Mouse (Mus musculus) mature B cell (primary cell): ENCODE measurements around the gene 9430097D07Rik.

Experiments
- in situ Hi-C: fragments of 300-500 bp; cut with MboI; formaldehyde crosslinking; loops from 2 replicates; pipeline ENCODE4 v1.14.3; 2019

Gene 9430097D07Rik

DNA sequence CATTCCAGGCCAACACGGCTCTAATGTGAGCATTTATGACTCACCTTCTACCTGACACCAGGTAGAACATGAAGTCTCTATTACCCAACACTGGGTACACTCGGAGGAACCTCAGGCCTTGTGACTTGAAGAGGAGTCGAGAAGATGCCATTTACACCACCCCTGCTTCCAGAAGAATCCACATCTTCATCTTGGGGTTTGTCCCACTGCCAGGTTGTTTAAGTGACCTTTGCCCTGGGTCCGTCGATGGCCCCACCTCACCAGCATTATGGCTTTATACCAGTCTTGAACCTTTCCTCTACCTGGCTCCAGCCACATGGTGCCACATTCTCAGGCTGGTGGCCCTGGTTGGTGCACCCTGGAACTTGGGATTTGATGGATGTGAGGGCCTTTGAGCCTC, 21.8 kb upstream of the 9430097D07Rik start:
- in situ Hi-C loops = no loop called here

DNA sequence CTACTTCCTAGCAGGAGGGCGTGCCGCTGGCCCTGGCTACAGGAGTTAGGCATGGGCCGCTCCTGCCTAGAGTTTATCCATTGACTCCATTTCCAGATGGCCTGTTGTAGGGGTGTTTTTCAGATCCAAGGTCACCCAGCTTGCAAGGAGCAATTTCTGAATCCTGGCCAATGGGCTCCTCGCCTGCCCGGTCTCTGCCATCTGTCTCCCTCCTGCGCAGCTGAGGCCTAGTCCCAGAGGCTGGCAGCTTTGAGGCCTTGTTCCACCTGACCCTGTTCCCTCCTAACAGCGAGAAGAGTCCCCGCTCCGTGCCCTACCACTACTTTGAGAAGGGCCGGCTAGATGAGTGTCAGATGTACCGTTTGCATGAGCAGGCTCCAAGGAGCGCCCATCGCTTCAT, 21.2 kb upstream of the 9430097D07Rik start:
- in situ Hi-C loops = no loop called here

DNA sequence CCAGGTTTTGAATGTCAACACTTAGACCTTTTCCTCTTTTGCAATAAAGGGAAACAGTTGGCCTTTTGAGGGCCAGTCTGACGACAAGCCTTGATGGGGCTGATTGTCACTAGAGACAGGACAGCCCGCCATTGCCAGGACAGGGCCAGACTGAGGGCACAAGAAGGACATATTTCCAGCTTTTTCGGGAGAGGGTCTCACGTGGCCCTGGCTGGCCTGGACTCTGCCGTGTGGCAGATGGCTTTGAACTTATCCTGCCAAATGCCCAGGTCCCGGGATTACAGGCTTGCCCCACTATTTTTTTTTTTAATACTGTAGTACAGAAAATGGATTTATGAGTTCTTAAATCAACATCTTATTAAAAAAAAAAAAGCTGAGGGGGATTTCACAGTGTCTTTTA, 15.8 kb upstream of the 9430097D07Rik start:
- in situ Hi-C loops = no loop called here

DNA sequence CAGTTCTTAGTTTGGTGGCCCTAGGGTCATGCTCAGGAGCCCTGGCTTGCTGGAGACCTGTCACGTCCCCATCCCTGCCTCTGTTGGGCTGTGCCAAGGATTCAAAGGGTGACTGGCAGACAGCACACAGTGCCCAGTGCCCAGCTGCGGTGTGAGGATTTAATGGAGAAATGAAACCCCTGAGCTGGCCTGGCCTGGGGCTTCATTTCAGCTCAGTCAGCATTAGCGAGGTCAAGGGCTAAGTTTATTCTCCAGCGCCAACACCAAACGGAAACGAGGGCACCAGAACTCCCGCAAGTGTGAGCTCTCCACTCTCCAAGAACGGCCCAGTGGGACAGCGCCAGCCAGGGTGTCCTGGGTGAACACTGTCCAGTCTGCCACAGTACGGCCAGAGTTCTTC, 14.7 kb upstream of the 9430097D07Rik start:
- in situ Hi-C loops = no loop called here

DNA sequence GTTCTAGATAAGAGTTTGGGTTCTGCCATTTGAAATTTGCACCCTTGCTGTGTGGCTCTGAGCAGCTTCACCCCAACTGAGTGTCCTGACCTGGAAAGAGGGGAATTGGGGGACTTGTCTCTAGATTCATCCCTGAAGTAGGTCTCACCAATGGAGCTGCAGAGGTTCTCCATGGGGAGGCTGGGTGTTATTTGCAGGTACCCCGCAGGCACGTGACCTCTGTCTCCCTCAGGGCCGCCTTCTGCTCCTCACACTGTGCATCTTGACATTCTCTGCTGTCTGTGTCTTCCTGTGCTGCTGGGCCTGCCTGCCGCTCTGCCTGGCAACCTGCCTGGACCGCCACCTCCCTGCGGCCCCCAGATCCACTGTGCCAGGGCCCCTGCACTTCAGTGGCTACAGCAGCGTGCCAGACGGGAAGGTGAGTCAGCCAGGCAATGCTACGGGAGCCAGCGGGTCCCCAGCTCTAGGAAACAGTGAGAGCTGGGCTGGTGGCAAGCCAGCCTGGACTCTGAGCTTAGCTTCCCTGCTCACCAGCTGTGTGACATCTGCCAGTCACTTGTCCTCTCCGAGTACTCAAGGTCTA, 13.8 kb upstream of the 9430097D07Rik start:
- in situ Hi-C loops = no loop called here

DNA sequence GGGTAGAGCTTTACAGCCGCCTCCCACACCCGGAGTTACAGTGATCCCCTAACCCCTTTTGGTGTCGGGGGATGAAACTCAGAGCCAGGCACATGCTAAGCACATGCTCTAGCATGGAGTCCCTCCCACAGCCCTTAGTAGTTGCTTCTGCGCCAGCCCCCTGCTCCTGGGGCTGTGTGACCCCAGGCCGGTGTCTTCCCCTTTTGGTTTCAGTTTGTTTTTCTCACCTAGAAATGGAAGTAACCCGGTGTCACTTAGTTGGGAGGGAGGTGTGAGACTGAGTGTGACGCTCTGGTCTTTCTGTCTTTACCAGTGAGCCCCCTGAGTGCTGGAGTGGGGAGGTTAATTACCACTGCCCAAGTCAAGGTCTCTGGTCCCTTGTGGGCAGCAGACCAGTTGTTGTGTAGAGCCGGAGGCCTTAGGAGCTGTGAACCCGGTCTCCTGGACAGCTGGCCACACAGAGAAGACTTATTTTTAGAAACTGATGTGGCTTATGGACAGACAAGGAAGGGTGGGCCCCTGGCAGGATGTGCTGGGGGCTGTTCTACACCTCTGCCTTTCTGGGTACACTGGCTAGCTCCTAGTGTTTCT, 12.3 kb upstream of the 9430097D07Rik start:
- in situ Hi-C loops = no loop called here

DNA sequence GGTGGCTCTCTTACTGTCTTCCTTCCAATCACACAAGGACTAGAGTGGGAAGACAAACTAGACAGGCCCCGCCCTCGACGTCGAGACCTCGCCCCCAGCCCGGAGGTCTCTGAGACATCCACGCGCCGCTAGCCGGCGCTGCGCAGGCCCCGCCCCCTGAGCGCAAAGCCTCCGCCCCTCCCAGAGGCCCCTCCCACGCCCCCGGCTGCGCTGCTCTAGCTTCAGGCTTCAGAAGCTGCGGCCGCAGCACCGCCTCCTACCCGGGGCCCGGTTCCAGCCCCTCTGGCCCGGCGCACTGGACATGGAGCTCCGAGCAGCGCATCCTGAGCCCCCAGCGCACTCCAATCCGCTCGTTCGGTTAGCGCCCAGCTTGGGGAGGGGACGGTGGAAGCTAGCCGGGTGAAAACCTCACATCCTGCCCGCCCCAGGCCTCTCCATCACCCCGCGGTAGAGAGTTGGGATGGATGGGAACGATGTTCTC, 11.4 kb upstream of the 9430097D07Rik start, which contains the start of gene St6galnac4:
Gene St6galnac4, plus strand, starts transcription at position 225 of the 481 bp plus-strand sequence.
- in situ Hi-C loops = no loop called here

DNA sequence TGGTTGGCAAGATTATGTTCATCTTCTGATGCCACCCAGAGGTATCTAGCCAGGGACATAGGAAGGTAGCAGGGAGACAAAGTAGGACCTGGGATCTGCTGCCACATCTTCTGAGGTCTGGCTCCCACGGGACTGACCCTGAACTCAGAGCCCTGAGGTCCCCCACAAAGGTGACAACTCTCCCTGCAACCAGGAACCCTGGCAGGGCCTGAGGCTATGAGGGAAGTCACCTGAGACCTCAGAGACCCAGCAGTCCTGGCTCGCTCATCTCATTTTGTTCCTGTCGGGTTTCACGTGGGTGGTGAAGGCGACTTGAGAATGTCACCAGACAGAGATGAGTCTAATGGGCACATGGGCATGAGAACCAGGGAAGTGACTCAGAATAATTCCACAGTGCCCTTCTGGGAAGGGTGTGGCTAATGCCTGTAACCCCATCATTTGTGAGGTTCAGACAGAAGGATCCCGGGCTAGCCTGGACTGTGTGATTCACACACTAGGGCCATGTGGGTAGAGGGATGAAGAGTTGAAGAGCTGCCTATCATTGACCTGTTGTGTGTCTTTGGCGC, 9.7 kb upstream of the 9430097D07Rik start:
- in situ Hi-C loops = no loop called here

DNA sequence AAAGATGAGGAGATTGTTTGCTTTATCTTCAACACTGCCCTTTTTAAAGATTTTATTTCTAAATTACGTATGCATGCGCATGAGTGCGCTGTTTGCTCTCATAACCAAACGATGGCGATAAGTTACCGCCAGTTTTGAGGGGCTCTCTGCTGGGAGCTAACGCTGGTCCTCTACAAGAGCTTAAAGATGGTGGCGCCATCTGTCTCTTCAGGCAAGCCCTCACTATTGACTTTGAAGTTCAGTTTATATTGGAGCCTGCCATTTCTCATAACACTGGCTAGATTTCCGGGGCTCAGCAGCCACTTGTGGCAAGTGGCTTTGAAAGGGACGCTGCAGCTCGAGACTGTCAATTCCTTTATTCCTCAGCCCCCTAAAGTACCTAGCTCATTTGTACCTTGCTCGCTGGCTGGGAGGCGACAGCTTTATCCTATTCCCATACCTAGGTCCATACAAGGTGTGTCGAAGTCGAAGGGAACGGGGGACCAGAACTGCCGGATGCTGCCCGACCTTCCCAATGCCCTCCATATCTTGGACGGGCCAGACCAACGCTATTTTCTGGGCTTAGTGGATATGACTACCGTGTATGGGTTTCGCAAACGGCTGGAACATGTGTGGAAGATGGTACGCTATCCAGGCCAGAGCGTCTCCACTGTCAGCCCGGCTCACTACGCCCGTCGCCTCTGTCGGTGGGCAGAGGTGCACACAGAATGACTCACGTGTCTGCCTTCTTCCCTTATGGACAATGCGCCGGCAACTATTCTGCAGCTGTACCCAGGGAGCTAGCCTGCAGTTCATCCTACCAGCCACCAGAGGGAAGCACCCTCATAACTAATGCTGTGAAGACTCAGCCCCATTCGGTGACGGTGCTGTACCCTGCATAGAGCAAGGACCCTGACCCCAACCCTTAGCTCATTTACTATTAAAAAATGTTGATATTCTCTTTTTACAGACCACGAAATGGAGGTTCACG, 7.6 kb upstream of the 9430097D07Rik start:
- in situ Hi-C loops = no loop called here

DNA sequence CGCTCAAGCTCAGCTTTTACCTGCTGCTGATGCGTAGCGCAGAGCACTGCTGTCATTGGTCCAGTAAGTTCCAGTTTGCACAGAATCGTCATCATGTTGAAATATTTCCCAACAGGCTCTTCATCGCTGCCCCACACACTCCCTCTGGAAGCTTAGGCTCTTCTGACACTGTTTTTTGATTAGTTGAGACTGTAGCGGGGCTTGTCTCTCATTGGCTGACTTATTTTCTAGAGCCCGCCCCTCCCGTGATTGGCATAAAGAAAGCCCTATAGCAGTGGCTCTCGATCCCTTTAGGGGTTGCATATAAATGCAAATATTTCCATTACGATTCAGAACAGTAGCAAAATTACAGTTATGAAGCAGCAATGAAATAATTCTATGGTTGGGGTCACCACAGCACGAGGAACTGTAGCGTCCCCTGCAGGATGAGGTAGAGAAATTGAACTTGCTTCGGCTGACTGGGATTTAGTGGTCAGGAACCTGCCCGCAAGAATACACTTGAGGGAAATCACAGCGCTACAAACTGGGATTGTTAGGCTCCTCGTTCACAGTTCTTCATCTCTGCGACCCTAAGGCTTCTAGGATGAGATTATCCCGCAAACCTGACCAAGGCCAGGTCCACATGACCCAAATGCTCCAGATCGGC, 6.1 kb upstream of the 9430097D07Rik start:
- in situ Hi-C loops = no loop called here

DNA sequence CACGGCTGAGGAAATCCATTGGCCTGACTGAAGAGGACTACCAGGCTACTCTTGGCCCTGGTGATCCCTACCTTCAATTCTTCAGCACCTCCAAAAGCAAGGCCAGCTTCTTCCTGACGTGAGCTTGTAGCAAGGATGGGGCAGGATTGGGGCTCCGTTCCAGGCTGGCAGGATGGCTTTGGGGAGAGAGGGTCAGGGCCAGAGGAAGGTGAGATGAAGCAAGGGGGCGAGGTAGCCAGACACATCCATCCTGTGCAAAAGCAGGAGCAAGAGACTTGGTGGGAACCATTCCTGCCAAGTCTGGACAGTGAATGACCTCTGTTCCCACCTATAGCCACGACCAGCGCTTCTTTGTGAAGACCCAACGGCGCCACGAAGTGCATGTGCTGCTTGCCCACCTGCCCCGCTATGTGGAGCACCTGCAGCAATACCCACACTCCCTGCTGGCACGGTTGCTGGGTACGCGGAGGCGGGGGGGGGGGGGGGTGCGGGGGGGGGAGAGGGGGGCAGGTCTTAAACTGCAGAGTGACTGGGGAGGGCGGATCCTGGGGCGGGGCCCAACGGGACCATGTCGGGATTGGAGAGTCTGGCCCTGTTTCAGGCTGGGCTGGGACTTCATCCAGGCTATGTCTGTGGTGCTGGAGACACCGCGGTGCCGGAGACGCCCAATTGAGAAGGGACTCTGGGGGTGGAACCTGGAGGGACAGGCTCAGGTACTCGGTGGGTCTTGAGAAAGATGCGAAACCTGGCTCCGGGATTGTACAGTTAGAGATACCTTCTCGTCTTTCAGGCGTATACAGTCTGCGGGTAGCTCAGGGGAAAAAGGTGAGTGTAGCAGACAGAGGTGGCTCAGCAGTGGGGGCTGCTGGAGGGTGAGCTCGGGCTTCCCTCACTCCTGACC, 2.9 kb upstream of the 9430097D07Rik start:
- in situ Hi-C loops = no loop called here

DNA sequence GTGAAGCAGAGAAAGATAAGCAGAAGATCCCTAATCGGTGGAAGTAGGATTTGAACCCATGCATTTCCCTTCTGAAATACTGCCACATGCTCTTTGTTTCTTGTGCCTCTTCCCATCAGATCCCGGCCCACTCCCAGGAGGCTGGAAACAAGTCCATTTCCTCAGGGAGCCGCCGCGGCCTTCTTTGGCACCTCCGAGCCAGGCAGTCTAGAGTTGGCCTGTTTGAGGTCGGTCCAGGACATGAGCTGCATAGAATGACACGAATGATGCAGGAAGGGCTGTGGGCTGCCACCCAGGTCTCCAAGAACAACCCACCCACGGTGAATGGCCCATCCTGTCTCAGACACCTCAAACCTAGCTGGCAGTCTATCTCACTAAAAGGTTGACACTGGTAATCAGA, 1.0 kb upstream of the 9430097D07Rik start:
- in situ Hi-C loops = no loop called here

DNA sequence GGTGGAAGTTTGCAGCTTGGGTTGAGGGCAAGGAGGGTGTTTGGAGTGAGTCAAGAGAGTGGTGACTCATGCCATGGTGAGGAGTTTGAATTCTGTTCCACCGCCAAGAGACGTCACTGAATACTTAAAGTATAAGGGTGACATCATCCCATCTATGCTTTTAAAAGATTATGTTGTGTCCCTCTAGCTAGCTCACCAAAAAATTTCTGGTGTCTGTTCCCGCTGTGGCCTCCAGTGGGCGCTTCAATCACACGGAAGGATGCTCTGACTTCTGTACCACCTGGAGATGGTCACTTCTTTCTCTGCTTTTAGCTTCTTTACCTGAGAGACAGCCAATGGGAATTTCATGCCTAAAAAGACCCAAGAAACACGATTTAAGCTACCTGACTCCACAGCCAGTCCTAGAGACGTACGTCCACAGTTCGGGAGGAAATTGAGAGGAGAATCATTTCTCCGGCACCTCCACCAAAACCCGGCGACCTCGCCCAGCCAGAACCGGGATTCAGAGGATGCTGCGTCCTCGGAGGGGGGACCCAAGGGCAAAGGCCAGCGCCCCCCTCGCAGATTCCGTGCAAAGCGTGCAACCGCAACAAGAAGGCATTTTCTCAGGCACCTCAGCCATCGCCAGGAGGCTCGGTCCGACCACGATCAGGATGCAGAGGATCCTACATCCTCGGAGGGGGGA, 441 bp downstream of the 9430097D07Rik start:
- in situ Hi-C loops = loop anchor here (5.0 kb wide), 1 partner anchor 83 kb away; no protein-coding TSS in a partner anchor

DNA sequence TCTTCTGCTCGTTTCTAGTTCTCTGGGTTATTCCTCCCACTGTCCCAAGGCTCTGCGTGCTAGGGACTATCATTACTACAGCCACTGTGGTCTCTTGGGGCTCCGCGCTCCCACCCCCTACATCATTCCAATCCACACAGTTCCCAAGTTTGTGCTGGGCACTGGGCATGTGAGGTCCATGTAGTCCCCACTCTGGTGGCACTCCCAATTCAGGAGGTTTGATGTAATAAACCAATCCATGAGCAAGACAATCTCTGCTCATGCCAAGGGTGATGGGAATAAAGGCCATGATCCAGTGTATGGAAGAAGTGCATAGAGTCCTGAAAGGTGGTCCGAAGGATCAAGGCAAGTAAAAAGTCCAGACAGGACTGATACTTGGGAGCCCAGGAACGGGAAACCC, 987 bp downstream of the 9430097D07Rik start, which contains the start of gene Pip5kl1:
Gene Pip5kl1, plus strand, starts transcription at position 301 of the 400 bp plus-strand sequence.
- in situ Hi-C loops = loop anchor here (5.0 kb wide), 1 partner anchor 82 kb away; no protein-coding TSS in a partner anchor

DNA sequence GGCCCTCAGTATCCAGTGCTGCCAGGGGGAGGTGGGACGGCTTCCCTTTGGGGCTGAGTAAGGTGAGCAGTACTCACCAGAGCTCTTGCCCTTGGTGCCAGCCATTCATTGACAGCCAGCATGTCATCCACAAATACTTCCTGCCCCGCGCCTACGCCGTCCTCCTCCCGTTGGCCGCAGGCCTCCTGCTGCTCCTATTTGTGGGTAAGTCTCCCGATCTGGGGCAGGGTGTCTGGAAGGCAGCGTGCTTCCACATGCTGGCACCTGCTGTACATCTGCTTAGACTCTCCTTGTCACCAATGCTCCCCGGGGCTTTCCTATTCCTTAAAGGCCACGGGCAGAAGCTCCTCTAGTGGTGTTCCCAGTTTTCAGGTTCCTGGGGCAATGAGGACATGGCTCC, 3.3 kb downstream of the 9430097D07Rik start:
- in situ Hi-C loops = loop anchor here (5.0 kb wide), 1 partner anchor 80 kb away; no protein-coding TSS in a partner anchor

DNA sequence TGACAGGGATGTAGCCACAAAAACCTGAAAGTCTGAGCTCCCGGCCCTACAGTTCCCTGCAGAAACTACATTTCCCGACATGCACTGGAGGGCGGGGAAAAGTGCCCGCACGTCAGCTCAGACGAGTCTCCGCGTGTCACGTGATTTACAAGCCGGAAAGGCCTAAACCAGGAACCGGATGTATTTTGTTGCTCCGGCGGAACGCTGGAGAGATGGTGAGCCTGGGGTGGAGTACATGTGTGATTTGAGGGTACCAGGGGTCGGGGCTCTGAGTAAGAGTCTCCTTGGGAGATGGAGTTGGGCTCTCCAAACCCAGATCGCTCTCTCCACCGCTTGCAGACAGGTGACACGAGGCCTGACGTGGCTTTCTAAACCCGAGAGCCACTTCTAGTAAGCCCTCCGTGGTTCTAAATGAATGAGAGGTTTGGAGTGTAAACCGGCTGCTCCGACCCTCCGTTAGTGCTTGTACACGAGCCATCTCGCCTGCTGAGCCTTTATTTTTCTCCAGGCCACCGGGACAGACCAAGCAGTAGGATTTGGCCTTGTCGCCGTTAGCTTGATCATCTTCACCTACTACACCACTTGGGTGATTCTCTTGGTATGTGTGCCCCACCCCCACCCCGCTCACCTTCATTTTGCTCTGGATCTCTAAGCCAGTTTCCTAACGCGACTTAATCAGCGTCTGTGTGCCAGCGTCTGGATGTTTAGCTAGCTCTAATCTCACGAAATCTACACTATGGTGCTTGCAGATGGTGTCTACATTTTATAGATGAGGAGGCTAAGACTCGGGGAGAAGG, 4.6 kb downstream of the 9430097D07Rik start, which contains the start of gene Dpm2:
Gene Dpm2, plus strand, starts transcription at position 161 of the 797 bp plus-strand sequence.
- in situ Hi-C loops = loop anchor here (5.0 kb wide), 1 partner anchor 79 kb away; no protein-coding TSS in a partner anchor

DNA sequence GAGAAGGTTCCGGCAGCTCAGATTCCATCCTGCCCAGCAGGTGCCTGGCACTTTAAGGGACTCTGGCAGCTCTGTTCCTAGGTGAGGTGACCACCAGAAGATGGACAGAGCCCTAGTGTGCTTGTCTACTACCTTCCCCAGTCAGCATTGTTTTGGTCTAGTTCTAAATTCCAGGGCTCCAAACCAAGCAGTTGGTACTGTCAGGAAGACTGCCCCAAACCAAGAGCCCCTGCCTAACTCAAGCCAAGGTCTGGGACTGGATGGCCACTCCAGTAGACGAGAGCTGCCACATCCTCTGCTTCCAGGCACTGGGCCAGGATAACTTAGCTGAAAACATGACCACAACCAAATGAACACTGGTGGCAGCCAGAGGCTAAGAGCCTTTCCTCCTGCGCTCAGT, 6.5 kb downstream of the 9430097D07Rik start:
- in situ Hi-C loops = no loop called here

DNA sequence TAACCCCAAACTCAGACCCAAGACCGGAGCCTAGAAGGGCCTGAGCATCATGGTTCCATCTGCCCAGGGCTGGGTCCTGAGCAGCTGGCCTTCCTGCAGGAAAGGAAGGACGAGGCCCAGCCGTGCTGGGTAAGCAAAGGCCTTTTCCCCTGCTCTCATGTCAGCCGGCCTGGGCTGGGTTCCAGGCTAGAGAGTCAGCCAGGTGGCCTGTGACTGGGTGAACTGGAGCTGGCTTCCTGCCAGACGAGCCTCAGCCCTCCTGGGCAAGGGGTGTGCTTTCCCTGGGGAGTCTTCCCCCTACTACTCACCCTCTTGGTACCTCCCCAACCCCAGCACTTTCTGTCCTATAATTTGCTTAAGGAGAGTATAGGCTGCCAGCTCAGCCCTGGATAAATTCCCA, 7.3 kb downstream of the 9430097D07Rik start:
- in situ Hi-C loops = no loop called here
